Mouse (Mus musculus) urinary bladder, postnatal 14 days (tissue): ENCODE measurements around the gene Itsn2.
"Not testable (repeated sequence)": the region's sequence is repeated elsewhere in the genome, so short reads cannot be mapped to it uniquely, and the experiment has no call there.

Experiments used
- DNase-seq: peaks from one replicate; pipeline ENCODE4 v3.0.0; 2021; ENCODE audit warnings: low spot score

The Itsn2 gene

DNA sequence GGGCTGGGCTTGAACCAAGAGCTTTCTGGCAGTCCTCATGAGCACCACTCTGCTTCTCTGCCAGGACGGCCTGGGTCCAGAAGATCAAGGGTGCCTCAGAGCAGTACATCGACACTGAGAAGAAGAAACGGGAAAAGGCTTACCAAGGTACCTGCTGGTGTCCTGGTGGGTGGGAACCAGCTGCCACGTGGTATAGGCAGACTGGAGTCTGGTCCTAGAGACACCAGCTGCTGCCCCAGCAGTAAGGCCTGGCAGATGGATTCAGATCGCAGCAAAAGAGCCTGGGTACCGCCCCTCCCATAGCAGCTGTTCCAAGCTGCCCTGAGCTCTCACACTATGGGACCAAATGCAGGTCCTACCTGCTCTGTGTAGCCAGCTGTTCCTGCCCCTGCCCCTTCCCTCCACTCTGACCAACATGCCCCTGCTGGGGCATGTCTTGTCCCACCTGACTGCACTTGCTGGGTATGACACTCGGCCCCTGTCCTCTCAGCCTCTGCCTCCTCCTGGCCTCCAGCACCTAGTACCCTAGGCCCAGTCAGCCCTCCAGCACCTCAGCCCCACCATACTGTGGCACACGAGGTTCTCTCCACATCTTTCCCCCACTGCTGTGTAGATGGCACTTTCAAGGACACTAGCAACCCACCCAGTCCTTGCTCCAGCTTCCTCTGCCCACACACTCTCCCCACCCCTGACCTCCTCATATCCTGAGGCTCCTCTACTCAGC, 116.6 kb downstream of the Itsn2 start:
- no peak for DNase-seq

DNA sequence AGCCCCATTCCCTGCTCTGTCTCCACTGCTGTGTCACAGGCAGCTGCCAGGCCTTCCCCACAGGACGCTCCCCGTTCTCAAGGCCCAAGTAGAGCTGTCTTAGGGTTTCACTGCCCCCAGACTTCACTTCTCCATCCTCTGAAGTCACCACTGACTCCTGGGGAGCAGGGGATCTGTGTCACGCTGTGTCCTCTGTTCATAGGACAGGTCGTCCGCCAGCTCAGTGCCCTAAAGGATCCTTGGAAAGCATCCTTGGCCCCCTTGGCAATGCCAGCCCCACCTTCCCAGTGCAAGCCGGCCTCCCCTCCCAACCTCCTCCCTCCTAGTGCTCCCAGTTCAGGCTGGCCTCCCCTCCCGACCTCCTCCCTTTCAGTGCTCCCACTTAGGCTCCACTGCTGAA, 117.5 kb downstream of the Itsn2 start:
- DNase-seq = no peak

DNA sequence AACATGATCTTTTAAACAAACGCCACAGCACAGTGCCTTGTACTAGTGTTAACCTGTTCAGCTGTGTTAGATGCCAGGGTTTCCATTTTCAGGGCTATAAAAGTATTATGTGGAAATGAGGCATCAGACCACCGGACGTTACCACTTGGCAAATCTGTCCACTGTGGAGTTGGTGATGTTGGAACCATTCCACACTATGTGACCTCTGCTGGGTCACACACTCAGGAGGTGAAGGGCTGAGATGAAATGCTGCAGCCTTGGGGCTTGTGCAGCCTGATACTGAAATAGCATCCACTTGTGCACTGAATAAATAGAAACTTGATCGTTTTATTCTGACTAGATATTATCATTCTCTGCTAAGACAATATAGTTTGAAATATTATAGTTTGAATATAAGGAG, 120.9 kb downstream of the Itsn2 start:
- DNase-seq = no peak

DNA sequence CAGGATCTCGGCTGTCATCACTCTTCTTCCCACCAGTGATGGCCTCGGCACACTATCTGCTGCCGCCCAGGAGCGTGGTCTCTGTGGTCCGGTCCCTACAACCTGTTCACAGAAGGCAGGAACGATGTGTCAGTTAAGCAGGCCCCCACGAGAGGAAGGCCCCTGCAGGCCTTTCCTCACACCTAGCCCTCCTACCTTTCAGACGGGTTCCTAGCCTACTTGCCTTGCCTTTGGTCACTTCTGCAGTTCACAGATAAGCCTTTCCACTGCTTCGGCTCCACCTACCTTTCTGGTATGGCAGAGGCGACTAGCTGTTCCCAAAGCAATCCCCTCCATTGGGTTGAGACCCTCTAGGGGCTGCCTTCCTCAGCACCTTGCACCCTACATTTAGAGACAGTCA, 123.2 kb downstream of the Itsn2 start:
- no peak for DNase-seq

DNA sequence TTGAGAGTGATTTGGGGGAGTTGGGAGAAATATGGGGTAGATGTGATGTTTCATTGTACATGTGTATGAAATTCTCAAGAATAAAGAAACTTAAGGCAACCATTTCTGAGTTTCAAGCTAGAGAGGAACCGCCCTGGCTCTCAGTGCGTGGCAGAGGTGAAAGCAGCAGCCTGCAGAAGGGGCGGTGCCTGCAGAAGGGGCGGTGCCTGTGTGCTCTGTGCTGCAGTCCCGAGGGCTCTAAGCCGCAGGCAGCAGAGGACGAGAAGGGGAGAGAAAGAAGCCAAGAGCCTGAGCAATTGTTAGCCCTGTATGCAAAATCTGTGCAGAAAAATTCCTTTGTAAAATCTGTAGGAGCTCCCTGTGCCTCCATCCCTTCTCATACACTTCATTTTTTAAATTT, 125.0 kb downstream of the Itsn2 start:
- no peak for DNase-seq

DNA sequence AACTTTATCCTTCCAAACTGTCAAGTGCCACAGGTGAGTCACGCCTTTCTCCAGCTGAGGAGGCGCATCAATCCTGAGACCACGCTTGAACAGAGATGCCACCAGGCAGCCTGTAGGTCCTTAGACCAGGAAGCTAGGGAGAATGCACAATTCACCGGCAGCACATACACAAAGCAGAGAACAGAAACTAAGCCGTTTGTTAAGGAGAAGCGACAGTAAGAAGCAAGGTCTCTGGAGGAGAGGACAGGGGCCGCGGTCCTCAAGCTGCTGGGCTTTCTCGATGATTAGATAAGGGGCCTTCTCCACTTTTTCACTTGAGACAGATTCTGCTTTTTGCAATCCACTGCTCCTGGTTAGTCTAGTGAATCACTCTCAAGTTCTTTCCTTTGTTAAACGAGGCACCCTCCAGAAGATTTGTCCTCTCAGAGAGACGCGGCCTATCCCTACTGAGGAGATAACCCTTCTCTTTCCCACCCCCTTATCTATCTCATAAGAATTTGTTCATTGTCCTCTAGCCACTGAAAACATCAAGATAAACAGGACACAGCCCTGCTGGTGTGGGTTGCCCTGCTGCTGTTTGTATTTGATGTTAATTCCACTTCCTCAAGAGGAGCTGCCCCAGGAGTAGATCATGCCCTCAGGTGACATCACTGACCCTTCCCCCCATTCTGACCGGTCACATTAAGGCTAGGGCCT, 126.8 kb downstream of the Itsn2 start:
- DNase-seq = no peak

DNA sequence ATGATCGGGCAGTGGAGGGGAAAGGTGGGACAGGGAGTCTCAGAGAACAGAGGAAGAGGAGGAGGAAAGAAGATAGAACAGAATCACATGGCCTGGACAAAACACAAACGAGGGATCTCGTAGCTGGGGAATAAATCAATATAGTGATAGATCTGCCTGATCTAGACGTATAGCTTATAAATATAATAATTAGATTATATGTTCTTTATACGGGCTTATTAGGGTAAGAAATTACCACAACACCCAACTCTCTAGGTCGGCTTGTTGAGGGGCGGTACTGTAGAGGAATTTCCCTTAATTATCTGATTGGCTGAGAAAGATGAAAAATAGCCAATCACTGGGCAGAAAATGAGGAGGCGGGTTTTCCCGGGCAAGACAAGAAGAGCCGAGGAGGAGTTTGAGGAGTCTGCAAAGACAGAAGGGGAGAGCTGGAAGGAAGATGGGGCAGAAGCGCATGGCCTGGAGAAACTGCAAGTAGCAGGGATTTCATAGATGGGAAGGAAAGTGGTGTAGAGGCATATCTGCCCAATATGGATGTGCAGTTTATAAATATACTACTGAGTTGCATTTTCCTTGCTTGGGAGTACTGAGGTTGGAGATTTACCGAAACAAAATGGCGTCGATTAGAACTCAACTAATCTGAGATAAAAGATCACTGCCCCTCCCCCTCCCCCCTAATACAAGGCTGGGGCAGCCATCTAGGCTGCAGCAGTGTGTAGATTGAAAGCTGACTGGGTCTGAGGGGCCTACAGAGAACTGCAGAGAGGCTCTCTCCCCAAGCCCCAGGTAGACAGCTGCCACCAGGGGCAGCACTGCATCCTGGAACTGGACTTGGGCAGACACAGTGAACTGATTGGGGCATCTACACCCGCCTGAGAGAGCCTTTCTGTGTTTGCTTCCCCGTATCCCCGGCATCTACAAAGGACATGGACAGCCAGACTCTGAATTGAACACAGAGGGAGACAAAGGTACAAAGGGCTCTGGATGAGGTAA, 127.6 kb downstream of the Itsn2 start:
- no peak for DNase-seq

DNA sequence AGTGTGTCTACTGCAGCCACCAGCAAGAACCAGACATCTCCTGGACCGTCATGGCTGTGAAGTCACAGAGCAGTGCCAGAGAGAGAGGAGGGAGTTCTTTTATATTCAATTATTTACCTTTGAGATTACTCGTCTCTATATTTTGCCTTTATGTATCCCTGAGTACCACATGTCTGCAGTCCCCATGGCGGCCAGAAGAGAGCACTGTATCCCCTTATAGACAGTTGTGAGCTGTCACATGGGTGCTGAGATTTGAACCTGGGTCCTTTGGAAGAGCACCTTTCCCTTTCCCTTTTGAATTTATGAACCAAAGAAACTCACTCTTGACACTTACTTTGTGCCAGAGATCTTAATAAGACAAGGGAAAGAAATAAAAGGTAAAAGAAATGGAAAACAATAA, 136.7 kb downstream of the Itsn2 start:
- DNase-seq = no peak

DNA sequence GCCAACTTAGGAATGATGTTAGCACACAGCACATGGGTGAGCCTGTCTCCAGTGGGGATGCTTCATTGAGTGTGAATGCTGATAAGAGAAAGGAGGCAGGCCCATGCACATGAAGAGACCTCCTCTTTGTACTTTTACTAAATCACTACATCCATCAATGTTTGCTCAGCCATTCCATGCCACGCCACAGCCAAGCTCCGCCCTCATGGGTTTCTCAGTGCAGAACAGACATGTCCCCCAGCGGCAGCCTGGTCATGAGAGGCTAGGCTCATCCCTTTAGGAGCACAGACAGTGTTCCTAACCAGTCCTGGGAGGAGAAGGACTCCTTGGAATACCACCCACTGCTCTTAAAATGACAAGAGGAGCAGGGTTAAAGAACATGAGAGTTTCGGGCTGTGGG, 139.2 kb downstream of the Itsn2 start:
- DNase-seq = no peak

DNA sequence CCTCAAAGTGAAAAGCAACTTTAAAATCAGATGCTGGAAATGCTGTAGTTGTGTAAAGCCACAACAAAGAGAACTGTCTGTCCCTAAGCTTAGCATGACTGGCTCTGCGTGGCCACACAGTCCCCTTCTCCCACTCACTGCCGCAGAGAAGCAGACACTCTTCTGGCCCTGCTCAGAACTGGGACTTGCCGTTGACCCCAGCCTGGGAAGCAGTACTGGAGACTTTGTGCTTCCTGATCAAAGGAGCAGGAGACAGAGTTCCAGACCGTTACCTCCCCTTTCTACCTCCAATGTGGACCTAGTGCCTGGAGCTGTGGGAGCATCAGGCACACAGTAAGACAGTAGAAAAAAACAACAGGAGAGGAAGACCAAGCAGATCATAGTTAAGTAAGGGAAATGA, 139.9 kb downstream of the Itsn2 start:
- no peak for DNase-seq

DNA sequence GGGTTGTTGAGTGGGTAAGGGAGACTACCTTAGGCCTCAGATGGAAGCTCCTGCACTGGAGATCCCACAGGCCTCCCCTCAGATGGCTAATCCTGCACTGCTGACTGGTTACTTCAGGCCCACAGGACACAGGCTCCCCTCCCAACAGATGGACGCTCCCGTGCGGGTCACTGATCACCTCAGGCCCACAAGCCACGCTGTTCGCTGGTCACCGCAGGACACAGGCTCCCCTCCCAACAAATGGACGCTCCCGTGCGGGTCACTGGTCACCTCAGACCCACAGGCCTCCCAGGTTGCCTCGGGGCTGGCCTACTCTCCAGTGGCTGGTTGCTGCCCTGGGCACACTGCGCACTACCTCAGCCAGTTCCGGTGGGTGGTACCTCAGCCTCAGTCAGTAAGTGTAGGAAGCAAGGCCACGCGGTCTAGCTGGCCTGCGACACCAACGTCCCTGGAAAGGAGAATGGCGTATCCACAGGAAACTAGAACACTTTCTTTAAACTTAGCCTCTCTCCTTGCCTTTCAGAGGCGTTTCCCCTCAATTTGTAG, 145.7 kb downstream of the Itsn2 start, which contains the start of gene Fam228a:
Gene Fam228a (minus strand): TSS at position 400 of the 546 bp plus-strand sequence.
- DNase-seq = no peak

DNA sequence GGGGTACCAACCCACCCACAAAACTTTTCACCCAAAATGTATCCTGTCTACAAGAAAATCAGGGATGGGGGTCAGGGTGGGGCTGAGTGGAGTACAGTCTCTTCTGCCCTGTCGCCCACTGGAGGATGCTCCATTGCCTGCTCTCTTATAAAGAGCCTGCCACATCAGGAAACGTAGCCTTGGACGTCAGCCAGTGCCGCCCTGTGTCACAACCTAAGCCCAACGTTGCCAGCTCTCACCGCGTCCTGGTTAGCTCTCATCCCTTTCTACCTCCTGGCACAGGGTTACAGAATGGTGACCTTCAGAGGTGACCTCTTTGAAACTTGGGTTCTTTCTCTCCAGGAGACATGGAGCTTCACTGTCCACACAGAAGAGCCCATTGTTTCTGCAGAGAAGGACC, 148.4 kb downstream of the Itsn2 start:
- no peak for DNase-seq

DNA sequence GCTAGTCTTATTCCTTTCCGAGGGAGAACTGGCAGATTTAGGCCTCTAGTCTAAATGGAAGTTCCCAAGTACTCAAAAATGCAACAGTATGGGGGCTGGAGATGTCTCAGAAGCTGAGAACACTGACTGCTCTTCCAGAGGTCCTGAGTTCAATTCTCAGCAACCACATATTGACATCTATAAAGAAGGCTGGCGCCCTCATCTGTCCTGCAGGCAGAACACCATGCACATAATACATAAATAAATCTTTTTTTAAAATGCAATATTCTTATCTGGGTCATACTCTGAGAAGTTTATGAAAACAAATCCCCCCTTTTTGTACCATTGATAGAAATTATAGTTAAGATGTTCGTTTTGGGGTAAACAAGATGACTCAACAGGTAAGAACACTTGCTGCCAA, 149.7 kb downstream of the Itsn2 start:
- DNase-seq = no peak

DNA sequence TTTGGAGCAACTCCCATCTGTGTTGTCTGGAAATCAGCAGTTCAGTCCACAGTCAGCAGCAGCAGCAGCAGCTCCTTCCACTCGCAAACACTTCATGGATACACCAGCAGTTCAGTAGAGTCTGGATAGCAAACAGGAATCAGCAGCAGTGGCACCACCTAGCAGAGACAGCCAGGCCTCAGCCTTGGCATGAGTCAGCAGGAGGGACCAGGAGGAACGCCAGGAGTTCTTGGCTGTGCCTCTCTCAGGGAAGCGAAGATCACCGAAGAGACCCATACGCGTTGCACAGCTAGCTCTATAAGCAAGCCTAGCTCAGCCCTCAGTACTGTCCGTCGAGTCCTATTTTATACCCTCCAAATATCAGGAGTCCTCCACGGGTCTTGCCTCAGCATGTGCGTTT, 152.0 kb downstream of the Itsn2 start:
- DNase-seq = no peak

DNA sequence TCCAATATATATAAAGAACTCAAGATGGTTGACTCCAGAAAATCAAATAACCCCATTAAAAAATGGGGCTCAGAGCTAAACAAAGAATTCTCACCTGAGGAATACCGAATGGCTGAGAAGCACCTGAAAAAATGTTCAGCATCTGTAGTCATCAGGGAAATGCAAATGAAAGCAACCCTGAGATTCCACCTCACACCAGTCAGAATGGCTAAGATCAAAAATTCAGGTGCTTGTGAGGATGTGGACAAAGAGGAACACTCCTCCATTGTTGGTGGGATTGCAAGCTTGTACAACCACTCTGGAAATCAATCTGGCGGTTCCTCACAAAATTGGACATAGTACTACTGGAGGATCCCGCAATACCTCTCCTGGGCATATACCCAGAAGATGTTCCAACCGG, 162.0 kb downstream of the Itsn2 start:
- DNase-seq = not testable (repeated sequence)

DNA sequence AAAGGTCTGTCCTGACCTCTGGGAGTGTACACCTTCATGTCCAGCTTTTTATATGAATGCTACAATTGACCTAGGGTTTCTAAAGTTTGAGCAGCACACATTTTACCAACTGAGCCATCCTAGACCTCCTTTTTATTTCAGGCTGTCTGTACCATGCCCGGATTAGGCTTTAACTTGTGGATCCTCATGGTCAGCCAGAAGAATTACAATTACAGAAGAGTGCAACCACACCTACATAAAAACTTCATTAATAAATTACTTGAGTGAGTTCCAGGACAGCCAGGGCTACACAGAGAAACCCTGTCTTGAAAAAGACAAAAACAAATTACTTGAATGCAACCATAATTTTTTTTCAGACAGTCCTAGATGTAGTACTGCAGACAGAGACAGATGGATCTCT, 164.6 kb downstream of the Itsn2 start:
- DNase-seq = no peak
